Mouse (Mus musculus): ENCODE data around the gene Homer2. TPM values are rescaled to one million over a fixed set of nuclear protein-coding genes. Genes with fewer than 3 reads are reported as not detected.

The Homer2 gene
- polyA plus RNA-seq, 1 experiment: 4.4 TPM

GRCm38 (mm10) chr7:81656635-81657034, 50.7 kb downstream of the Homer2 start:
- peaks cover 15% of the 10 kb centered on the region; the same call in 1 of the 2 replicates for H3K4me1 ChIP-seq
- H3K27me3 ChIP-seq (replicated peaks): peaks cover 25% of the 10 kb centered on the region
- no peak overlapping the region for H3K4me3 ChIP-seq (replicated peaks)
- H3K9me3 ChIP-seq: no peaks in the 10 kb centered on the region
- TF ChIP-seq FLI1 (IDR thresholded peaks at IDR 0.05; ENCODE audit: low read length) (no peak), GATA1 (IDR thresholded peaks at IDR 0.05; ENCODE audit: borderline replicate concordance, low read length) (no peak)
- no peaks in the 10 kb centered on the region for H3K36me3 ChIP-seq (replicated peaks; ENCODE audit: low read length)

GRCm38 (mm10) chr7:81654946-81655718, 52.2 kb downstream of the Homer2 start:
- no peak for TF ChIP-seq GATA1 (IDR thresholded peaks at IDR 0.05; ENCODE audit: borderline replicate concordance, low read length)
- TF ChIP-seq FLI1 (IDR thresholded peaks at IDR 0.05; ENCODE audit: low read length): no peak
- no peaks in the 10 kb centered on the region for H3K9me3 ChIP-seq
- peaks cover 26% of the 10 kb centered on the region for H3K27me3 ChIP-seq (replicated peaks)
- H3K36me3 ChIP-seq (replicated peaks; ENCODE audit: low read length): no peaks in the 10 kb centered on the region
- H3K4me3 ChIP-seq (replicated peaks): no peak overlapping the region
- peaks cover 15% of the 10 kb centered on the region; the same call in 1 of the 2 replicates for H3K4me1 ChIP-seq

- Histone ChIP-seq H3K27me3 (replicated peaks) (peaks cover 24% of the 10 kb centered on the region), H3K36me3 (replicated peaks; ENCODE audit: low read length) (no peaks in the 10 kb centered on the region), H3K4me1 (peaks cover 15% of the 10 kb centered on the region; the same call in 1 of the 2 replicates), H3K4me3 (replicated peaks) (no peak overlapping the region), H3K9me3 (no peaks in the 10 kb centered on the region)
- TF ChIP-seq FLI1 (IDR thresholded peaks at IDR 0.05; ENCODE audit: low read length) (no peak), GATA1 (IDR thresholded peaks at IDR 0.05; ENCODE audit: borderline replicate concordance, low read length) (no peak)
Observed at GRCm38 (mm10) chr7:81653988-81654387, 53.3 kb downstream of the Homer2 start.

- TF ChIP-seq FLI1 (IDR thresholded peaks at IDR 0.05; ENCODE audit: low read length): no peak
- no peak for TF ChIP-seq GATA1 (IDR thresholded peaks at IDR 0.05; ENCODE audit: borderline replicate concordance, low read length)
- peaks cover 30% of the 10 kb centered on the region for H3K27me3 ChIP-seq (replicated peaks)
- H3K4me1 ChIP-seq: peaks cover 15% of the 10 kb centered on the region; the same call in 1 of the 2 replicates
- H3K36me3 ChIP-seq (replicated peaks; ENCODE audit: low read length): no peaks in the 10 kb centered on the region
- no peaks in the 10 kb centered on the region for H3K9me3 ChIP-seq
- no peak overlapping the region for H3K4me3 ChIP-seq (replicated peaks)
Observed at GRCm38 (mm10) chr7:81652296-81652695, 55.0 kb downstream of the Homer2 start.

- no peaks in the 10 kb centered on the region for H3K9me3 ChIP-seq
- TF ChIP-seq GATA1 (IDR thresholded peaks at IDR 0.05; ENCODE audit: borderline replicate concordance, low read length) (no peak), FLI1 (IDR thresholded peaks at IDR 0.05; ENCODE audit: low read length) (no peak)
- peaks cover 15% of the 10 kb centered on the region; the same call in 1 of the 2 replicates for H3K4me1 ChIP-seq
Observed at GRCm38 (mm10) chr7:81651284-81651683, 56.0 kb downstream of the Homer2 start.

GRCm38 (mm10) chr7:81649270-81649669, 58.1 kb downstream of the Homer2 start:
- Histone ChIP-seq H3K9me3 (no peaks in the 10 kb centered on the region), H3K36me3 (replicated peaks; ENCODE audit: low read length) (no peaks in the 10 kb centered on the region), H3K4me1 (peaks cover 15% of the 10 kb centered on the region; the same call in 1 of the 2 replicates), H3K4me3 (replicated peaks) (no peak overlapping the region), H3K27me3 (replicated peaks) (peaks cover 42% of the 10 kb centered on the region)
- TF ChIP-seq GATA1 (IDR thresholded peaks at IDR 0.05; ENCODE audit: borderline replicate concordance, low read length) (no peak), FLI1 (IDR thresholded peaks at IDR 0.05; ENCODE audit: low read length) (no peak)

More at GRCm38 (mm10) chr7:81651284-81651683, 56.0 kb downstream of the Homer2 start:
- Histone ChIP-seq H3K36me3 (replicated peaks; ENCODE audit: low read length) (no peaks in the 10 kb centered on the region), H3K27me3 (replicated peaks) (peaks cover 35% of the 10 kb centered on the region), H3K4me3 (replicated peaks) (no peak overlapping the region)

GRCm38 (mm10) chr7:81647959-81648358, 59.4 kb downstream of the Homer2 start:
- Histone ChIP-seq H3K9me3 (no peaks in the 10 kb centered on the region), H3K27me3 (replicated peaks) (peaks cover 39% of the 10 kb centered on the region), H3K4me1 (peaks cover 8% of the 10 kb centered on the region; the same call in 1 of the 2 replicates), H3K36me3 (replicated peaks; ENCODE audit: low read length) (no peaks in the 10 kb centered on the region), H3K4me3 (replicated peaks) (no peak overlapping the region)
- TF ChIP-seq FLI1 (IDR thresholded peaks at IDR 0.05; ENCODE audit: low read length): no peak
- no peak for TF ChIP-seq GATA1 (IDR thresholded peaks at IDR 0.05; ENCODE audit: borderline replicate concordance, low read length)

- TF ChIP-seq GATA1 (IDR thresholded peaks at IDR 0.05; ENCODE audit: borderline replicate concordance, low read length) (no peak), FLI1 (IDR thresholded peaks at IDR 0.05; ENCODE audit: low read length) (no peak)
- H3K36me3 ChIP-seq (replicated peaks; ENCODE audit: low read length): no peaks in the 10 kb centered on the region
- no peaks in the 10 kb centered on the region for H3K9me3 ChIP-seq
- H3K4me3 ChIP-seq (replicated peaks): no peak overlapping the region
- peaks cover 7% of the 10 kb centered on the region; the same call in 1 of the 2 replicates for H3K4me1 ChIP-seq
- peaks cover 51% of the 10 kb centered on the region for H3K27me3 ChIP-seq (replicated peaks)
Observed at GRCm38 (mm10) chr7:81644551-81645235, 62.6 kb downstream of the Homer2 start.

- H3K36me3 ChIP-seq (replicated peaks; ENCODE audit: low read length): peaks cover 2% of the 10 kb centered on the region
- peaks cover 3% of the 10 kb centered on the region; the same call in 1 of the 2 replicates for H3K9me3 ChIP-seq
Observed at GRCm38 (mm10) chr7:81641101-81641500, 66.2 kb downstream of the Homer2 start.

More at GRCm38 (mm10) chr7:81641101-81641500, 66.2 kb downstream of the Homer2 start:
- H3K4me3 ChIP-seq (replicated peaks): peak overlapping the region; percentile 13
- peaks cover 45% of the 10 kb centered on the region for H3K27me3 ChIP-seq (replicated peaks)
- no peak for TF ChIP-seq GATA1 (IDR thresholded peaks at IDR 0.05; ENCODE audit: borderline replicate concordance, low read length)
- no peak for TF ChIP-seq FLI1 (IDR thresholded peaks at IDR 0.05; ENCODE audit: low read length)
- peaks cover 7% of the 10 kb centered on the region; the same call in 1 of the 2 replicates for H3K4me1 ChIP-seq

Data from megakaryocyte, embryonic 14.5 days (primary cell).